Mouse (Mus musculus) regulatory T cell (primary cell): ENCODE results near the gene Wdr53.
"Not testable (repeated sequence)": the region's sequence is repeated elsewhere in the genome, so short reads cannot be mapped to it uniquely, and the experiment has no call there.

ENCODE experiments used
- in situ Hi-C: fragments of 300-600 bp; cut with MboI, MseI; formaldehyde crosslinking; loops from one replicate; pipeline ENCODE4 v1.15.1; 2025; ENCODE audit warnings: high pct_unique_total_duplicates

The Wdr53 gene

GRCm38 (mm10) chr16:32277308-32278256, 30.6 kb downstream of the Wdr53 start, which contains the start of gene Rnf168:
Gene Rnf168, plus strand, starts transcription at chr16:32277459.
- in situ Hi-C loops = no loop called here

- in situ Hi-C loops = no loop called here
These were observed 31.4 kb downstream of the Wdr53 start for GRCm38 (mm10) chr16:32278396-32278795.

GRCm38 (mm10) chr16:32280211-32280610, 33.2 kb downstream of the Wdr53 start:
- in situ Hi-C loops = loop anchor here (5.0 kb wide), 1 partner anchor 42 kb away; no protein-coding TSS in a partner anchor

GRCm38 (mm10) chr16:32282608-32283007, 35.6 kb downstream of the Wdr53 start:
- in situ Hi-C loops = loop anchor here (5.0 kb wide), 1 partner anchor 40 kb away; no protein-coding TSS in a partner anchor

- in situ Hi-C loops = no loop called here
These were observed 44.8 kb downstream of the Wdr53 start for GRCm38 (mm10) chr16:32291821-32292220.

- in situ Hi-C loops = not testable (repeated sequence)
These were observed 52.6 kb downstream of the Wdr53 start for GRCm38 (mm10) chr16:32299617-32300016.

GRCm38 (mm10) chr16:32303046-32303445, 56.0 kb downstream of the Wdr53 start:
- in situ Hi-C loops = no loop called here

GRCm38 (mm10) chr16:32303886-32304285, 56.9 kb downstream of the Wdr53 start:
- in situ Hi-C loops = no loop called here
